Mouse (Mus musculus) stomach, postnatal 0 days (tissue): ENCODE results near the gene Phc1.

Experiments
- CTCF ChIP-seq: IDR thresholded peaks from 2 replicates; pipeline ENCODE4 v1.5.1; 2016; ENCODE audit warnings: antibody characterized with exemption, low read depth, mild to moderate bottlenecking, moderate library complexity
- EP300 ChIP-seq: optimal IDR thresholded peaks from 2 replicates; pipeline ENCODE3; 2016; ENCODE audit warnings: antibody characterized with exemption

DNA sequence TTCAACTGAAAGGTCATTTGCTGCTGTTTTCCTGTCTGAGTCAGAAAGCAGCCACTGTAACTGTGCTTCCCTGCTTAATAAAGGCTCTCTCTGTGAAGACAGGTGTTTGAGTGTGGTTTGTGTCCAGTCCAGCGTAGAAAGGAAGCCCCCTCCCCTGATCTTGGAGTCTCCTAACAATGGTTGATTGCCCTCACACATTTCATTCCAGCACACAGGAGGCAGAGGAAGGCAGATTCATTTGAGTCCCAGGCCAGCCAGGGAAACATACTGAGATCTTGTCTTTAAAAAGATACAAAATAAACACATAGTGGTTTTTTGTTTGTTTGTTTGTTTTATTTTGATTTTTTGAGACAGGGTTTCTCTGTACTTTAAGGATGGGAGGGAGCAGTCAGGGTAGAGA lies 38.2 kb downstream of the Phc1 start:
- no peak for TF ChIP-seq CTCF
- TF ChIP-seq EP300 = no peak
